Mouse (Mus musculus) 416B (cell line): ENCODE data around the gene Smarca1.
A peak's percentile ranks its signal among the peaks of the same experiment; 100 is the strongest.

Experiments used
- DNase-seq: peaks from one replicate; pipeline ENCODE4 v3.0.0; 2011; ENCODE audit warnings: low read depth

Gene Smarca1

DNA sequence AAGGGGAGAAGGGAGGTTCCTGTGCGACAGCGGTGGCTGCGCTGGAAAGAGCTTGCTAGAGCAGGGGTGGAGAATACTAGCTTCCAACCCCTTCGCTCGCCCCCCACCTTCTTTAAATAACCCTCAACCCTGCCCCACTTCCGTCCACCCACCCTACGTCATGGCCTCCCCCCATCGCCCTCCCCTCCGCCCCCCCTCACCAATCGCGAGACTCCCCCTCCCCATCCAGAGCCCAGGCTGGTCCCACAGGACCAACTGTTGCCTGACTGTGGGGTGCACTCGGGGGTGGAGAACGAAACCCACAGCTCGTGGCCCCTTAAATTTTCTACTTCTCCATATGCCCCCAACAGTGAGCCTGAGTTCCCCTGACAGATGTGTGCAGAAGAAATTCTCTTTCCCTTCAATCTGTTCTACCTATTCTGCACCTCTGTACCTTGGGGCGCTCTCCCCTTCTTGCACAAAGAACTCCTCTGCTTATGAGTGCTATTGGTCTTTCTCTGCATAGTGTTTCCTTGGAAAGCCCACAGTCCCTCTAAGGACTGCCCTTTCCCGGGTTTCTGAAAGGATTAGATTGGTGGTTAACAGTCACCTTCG lies at the start of gene Smarca1:
Gene Smarca1 (minus strand): TSS at position 544 of the 594 bp plus-strand sequence.
- no peak for DNase-seq

GRCm38 (mm10) chrX:47937740-47938139 lies 45.0 kb upstream of the Smarca1 start:
- DNase-seq: no peak

GRCm38 (mm10) chrX:47936885-47937284 lies 44.1 kb upstream of the Smarca1 start:
- no peak for DNase-seq

DNA sequence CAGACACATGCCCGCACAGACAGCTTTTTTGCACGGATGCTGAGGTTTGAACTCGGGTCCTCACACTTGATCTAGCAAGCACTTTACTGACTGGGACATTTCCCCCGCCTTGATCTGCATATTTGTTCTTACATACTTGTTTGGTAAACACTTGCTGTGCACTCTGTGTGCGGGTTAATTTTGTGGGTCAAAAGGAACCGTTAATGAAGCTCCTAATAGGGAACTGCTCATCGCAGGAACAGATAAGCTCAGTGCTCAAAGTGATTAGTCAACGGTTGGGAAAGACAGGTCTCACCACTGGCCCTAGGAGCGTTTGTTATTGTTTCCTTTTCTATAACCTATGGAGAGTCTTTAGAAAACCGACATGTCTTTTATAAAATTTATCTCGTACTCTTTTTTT lies 41.6 kb upstream of the Smarca1 start:
- DNase-seq: peak; percentile 3

DNA sequence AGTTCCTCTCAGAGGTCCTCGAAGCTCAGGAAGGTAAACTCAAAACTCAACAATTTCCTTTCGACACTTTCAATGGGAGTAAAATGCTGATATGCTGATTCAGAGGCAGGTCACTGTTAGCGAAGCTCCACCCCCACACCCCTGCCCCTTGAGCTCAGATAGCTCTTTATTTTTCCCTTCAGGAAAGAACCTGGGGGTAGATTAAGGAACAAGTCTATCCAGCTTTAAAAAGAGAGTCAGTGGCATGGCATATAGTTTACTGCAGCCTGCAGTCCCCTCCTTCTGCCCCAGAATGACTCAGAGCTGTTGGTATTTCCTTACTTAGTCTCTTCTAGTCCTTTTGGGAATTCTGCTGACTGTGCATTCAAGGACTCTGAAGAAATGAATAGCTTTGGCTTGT lies 37.7 kb upstream of the Smarca1 start:
- no peak for DNase-seq

DNA sequence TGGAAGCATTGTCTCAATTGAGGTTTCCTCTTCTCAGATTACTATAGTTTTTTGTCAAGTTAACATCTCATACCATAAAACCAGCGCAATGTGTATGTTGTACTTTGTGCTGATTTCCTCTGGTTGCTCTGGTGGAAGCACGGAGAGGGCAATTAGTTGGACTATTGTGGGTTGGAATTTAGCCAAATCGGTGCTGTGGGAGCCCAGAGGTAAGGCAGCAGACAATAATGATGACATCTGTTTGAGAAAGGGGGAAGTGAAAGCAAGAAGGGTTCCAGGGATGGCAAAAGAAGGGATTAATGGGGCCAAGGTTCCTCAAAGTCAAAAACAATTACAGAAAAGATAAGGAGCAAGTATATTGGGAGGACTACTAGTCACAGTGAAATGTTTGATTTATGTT lies 35.2 kb upstream of the Smarca1 start:
- DNase-seq: peak; percentile 64

- DNase-seq: peak; percentile 81
These were observed 27.8 kb upstream of the Smarca1 start for GRCm38 (mm10) chrX:47920541-47920940.

GRCm38 (mm10) chrX:47916831-47917230 lies 24.1 kb upstream of the Smarca1 start:
- DNase-seq: no peak

DNA sequence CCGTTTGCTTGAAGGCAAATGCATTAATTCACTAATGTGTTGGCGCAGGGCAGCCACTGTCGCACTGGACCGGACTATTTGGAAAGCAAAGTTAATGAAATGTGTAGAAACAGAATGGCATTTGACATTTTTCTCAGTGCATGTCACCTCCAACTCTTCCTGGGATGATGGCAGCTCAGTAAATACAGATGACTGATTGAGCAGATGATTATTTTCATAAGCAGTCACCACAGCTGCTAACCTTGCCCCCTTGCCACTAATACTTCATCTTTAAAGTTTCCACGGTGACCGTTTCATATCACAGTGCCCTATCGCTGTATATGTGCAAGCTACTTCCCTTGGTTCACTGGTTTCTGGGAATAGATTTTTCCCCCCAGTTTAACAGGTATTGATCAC lies 20.8 kb upstream of the Smarca1 start:
- DNase-seq: no peak

- peak; percentile 94 for DNase-seq
These were observed 20.2 kb upstream of the Smarca1 start for GRCm38 (mm10) chrX:47912904-47913542.

- DNase-seq: peak; percentile 74
These were observed 19.6 kb upstream of the Smarca1 start, which contains the start of gene Ocrl for GRCm38 (mm10) chrX:47912306-47912792. TSS of gene Ocrl (plus strand) at chrX:47912387.

- no peak for DNase-seq
These were observed 805 bp downstream of the Smarca1 start for GRCm38 (mm10) chrX:47891907-47892430.

GRCm38 (mm10) chrX:47891243-47891906 lies 1.4 kb downstream of the Smarca1 start:
- no peak for DNase-seq

DNA sequence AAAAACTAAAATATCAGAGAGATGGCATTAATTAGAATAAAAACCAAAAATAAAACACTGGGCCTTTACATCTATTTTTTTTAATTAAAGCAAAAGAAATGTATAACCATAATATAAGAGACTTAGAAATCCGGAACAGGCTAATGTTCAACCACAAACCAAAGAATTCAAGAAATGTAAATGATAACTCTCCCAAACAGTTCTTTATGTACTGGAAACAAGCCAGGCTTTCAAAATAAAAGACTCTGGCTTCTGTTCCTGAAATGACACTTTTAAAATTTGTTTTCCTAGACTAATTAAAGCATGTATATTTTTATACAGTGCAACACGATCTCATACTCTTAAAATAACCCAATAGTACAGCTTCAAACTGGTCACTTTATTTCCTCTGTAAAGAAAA lies 5.4 kb downstream of the Smarca1 start:
- DNase-seq: no peak

DNA sequence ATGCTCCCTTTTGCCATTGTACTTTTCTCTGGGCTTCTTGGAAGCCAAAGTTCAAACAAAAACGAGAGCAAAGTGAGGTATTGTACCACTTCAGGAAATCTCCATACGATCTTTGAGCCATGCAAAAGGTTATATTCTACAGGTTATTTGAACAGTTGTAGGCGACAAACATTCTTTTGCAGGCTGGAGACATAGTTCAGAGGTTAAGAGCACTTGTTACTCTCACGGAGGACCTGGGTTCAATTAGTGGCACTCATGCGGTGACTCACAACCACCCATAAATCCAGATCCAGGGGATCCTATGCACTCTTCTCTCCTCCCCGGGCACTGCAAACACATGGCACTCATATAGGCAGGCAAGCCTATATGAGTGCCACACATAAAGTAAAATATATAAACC lies 10.0 kb downstream of the Smarca1 start:
- no peak for DNase-seq

DNA sequence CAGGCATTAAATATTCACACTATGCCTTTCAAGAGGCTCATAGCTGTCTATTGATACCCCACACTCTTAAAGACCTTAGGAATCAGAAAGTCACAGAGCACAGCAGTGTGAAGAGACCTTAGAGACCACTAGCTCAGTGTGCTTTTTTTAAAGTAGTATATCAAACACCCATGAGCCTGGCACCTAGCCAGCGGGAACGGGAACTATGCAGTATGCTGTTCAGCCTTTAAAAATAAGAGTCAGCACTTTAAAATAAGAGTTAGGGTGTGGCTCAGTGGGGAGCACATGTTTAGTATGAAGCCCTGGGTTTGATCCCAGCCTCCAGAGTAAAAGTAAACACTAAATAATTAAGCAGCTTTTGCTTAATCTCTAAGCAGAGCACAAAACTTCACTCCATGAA lies 12.7 kb downstream of the Smarca1 start:
- DNase-seq: peak; percentile 37

GRCm38 (mm10) chrX:47858544-47858943 lies 34.2 kb downstream of the Smarca1 start:
- no peak for DNase-seq

DNA sequence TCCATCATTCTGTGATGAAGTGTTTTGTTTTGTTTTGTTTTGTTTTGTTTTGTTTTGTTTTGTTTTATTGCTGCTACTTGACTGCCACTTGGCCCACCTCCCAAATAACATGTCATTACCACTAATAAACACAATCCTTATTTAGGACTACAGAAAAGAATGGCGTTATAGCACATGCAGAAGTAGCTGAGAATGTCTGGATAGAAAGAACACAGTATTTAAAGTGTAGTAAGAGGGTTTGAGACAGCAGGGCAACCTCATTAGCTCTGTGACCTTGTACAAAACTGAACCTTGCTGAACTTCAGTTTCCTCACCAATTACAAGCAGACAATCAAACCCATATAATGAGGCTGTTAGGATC lies 57.0 kb downstream of the Smarca1 start:
- no peak for DNase-seq

DNA sequence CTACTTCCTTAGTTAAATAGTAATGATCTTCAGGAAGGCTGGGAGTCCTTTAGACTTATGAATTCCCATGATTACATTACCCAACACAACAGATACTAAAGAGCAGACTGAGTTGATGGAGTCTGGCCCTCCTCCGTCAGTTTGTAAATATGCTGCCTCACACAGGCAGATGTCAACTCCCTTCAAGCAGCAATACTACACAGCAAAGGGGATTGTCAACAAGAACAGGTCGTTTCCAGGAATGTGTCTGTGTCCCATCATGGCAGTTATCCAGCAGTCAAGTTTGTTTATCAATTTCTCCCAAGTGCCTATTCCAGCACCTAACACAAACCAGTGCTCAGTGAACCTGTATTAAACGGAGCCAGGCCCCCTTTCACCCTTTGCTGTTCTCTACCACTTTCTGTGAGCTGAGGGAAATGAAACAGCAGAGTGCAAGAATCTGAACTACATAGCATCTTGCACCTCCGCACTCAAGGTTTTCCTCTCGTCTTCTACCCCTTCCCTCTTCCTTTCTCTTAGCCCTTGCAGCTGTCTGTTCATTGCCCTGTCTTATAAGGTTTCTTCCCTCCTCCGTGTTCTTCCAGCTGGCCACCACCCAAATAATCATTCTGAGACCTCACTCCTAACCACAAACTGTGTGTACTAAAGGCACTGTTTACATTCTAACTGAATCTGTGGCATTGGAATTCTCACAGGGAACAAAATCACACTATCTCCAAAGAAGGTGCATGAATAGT lies 57.5 kb downstream of the Smarca1 start:
- no peak for DNase-seq

DNA sequence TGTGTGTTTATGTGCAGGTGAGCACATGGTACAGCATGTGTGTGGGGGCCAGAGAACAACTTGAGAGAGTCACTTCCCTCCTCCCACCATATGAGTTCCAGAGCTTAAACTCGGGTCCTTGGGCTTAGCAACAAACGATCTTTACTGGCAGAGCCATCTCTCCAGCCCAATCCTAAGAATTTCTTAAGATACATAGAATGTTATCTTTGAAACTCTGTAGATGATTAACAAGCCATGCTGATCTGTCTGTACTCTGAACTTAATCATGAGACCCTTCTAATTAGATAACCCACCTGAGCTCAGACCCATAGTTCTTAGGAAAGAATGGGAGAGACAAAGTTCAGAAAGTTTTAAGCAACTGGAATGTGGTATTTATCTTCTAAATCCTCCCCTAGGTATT lies 59.3 kb downstream of the Smarca1 start:
- DNase-seq: no peak

DNA sequence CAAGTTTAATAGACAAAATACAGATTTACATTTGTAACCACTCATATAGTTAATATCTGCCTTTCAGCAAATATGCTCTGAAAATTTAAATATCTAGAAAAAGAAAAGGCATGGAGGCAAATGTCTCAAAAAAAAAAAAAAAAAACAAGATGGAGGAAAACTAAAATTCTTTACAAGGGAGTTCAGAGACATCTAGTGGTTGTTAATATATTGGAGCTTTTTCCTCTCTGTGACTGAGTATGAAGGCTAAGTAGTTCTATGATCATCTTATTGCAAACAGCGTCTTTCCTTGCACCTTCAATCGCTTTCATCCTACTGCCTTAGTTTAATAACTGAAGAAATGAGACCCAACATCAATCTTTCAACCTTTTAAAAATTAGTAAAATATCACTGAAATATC lies 72.2 kb downstream of the Smarca1 start:
- DNase-seq: peak; percentile 32

DNA sequence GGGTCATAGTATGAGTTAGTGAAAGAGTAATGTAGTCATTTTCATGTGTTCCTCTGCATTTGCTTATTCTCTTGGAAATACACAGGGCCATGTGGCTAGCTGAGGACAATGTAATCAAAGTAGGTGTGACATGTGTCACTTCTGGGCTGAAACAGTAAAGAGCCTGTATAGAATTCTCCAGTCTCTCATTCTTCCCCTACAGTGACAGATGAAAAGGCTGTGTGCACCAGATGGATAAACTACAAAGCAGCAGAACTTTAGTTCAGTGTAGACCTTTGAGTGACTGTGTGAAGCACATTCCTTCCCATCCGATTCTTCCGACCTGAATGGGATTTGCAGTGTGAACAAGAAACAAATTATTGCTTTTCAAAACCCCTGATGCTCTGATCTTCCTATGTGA lies 84.1 kb downstream of the Smarca1 start:
- DNase-seq: no peak
